Mouse (Mus musculus) lung, postnatal 4 days (tissue): ENCODE results near the gene Thap7.

Source experiments
- DNase-seq, 2 experiments: peaks; one replicate each; pipeline ENCODE4 v3.0.0; 2021

The Thap7 gene

DNA sequence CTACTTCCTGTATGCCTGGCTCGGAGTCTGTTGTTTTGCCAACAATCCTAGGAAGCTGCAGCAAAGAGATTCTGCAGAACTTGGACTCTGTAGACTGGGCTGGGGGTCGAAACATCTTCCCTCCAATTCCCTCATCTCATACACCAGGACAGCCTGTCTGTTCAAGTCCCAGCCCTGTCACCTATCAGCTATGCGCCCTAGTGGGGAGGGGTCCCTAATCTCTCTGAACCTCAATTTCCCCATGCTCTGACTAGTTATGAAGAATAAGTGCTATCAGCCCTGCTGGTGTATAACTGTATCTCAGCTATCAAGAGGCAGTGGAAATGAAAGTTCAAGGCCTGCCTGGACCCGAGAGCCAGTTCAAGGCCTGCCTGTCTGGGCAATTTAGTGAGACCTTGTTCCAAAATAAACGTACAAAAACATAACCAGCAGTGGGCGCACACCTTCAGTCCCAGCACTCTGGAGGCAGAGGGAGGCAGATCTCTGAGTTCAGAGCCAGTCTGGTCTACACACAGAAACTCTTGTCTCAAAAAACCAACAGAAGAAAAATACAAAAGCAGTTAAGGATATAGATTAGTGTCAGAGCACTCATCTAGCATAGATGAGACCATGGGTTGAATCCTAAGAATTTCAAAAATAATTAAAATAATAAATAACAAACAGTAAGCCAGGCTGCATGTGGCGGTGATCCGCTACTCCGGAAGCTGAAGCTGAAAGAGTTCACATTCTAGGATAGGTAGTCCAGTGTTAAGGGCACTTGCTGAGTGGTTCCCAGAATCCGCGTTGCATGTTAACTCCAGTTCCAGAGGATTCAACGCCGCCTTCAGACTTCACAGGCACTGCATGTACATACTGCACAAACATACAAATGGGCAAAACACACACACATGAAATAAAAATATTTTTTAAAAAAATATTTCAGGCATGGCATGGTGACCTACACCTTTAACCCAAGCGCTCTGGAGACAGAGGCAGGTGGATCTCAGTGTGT, 42.2 kb downstream of the Thap7 start:
- peak in 1 of 2 experiments; percentile 26 for DNase-seq

DNA sequence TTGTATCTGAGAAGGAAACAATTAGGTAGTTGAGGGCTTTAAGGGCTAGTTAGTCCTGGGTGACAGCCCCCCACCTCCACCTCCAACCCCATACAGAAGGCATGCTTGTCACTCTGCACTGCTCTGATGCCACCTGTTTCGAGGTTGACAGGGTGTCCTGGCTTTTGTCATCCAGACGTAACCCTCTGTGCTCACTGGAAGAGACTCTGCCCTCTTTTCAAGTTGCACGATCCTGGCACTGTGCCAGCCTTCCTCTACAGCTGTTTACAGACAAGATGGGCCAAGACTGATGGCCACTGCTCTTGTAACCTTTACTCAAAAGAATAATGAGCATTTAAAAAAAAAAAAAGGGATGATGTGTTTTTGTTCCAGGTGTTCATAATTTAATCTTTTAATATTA, 44.4 kb downstream of the Thap7 start:
- DNase-seq, result peak in 1 of 2 experiments; percentile 41

DNA sequence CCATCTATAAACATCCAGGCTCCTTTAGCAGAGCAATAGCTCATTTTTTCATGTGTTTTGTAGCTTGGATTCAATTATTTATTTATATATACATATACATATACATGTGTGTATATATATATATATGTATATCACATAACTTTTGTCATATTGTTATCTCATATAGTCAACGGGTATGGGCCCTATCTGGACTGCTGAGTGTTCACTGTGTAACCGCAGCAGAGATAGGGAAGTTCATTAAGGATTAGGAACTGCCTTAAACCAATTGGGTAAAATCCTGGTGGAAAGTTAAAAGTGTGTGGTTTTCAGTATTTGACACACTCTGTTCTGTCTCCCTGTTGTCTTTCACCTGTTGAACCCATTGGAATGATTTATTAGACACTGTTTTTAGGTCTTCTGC, 49.5 kb downstream of the Thap7 start:
- no peak for DNase-seq

DNA sequence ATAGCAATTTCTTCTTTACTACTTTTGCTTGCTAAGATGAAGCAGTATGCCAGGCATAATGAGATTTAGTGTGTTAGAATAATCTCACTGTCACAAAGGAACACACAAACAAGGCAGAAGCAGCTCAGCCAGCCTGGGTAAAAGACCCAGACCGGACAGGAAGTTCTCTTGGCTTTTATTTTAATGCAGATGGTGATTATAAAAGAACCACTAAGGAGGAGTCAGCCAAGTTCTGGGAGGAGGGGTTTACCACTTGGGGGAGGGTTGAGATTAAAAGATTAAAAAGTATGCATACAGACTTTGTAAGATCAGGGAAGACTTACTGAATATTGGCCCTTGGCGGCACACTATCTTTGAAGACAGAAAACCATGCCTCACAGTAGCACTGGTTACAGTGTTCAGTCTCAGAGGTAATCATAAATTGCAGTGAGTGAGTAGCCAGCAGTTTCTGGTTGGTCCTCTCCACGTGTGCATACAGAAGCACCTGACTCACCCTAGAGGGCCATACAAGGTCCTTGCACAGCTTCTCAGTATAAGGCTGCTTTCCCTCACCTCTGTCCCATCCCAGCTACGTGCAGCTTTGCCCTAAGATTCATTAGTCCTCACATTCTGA, 52.5 kb downstream of the Thap7 start:
- no peak for DNase-seq
